Mouse (Mus musculus): ENCODE measurements around the gene Tspan13.

Gene Tspan13

GRCm38 (mm10) chr12:36042348-36042778, at the start of gene Tspan13:
Tspan13 (minus strand) TSS chr12:36042500.
- peak; percentile 82 for DNase-seq (ENCODE audit: low spot score)

GRCm38 (mm10) chr12:36091964-36092363, 49.7 kb upstream of the Tspan13 start:
- no peak for DNase-seq (ENCODE audit: low spot score)

- DNase-seq (ENCODE audit: low spot score), result no peak
Observed at GRCm38 (mm10) chr12:36089221-36089620, 46.9 kb upstream of the Tspan13 start.

- no peak for DNase-seq (ENCODE audit: low spot score)
Observed at GRCm38 (mm10) chr12:36088804-36089203, 46.5 kb upstream of the Tspan13 start.

- DNase-seq (ENCODE audit: low spot score), result no peak
Observed at GRCm38 (mm10) chr12:36085380-36085779, 43.1 kb upstream of the Tspan13 start.

- DNase-seq (ENCODE audit: low spot score), result no peak
Observed at GRCm38 (mm10) chr12:36078101-36078899, 36.0 kb upstream of the Tspan13 start.

- no peak for DNase-seq (ENCODE audit: low spot score)
Observed at GRCm38 (mm10) chr12:36072860-36073259, 30.6 kb upstream of the Tspan13 start.

- no peak for DNase-seq (ENCODE audit: low spot score)
Observed at GRCm38 (mm10) chr12:36070231-36070630, 27.9 kb upstream of the Tspan13 start.

- no peak for DNase-seq (ENCODE audit: low spot score)
Observed at GRCm38 (mm10) chr12:36067538-36067937, 25.2 kb upstream of the Tspan13 start.

- no peak for DNase-seq (ENCODE audit: low spot score)
Observed at GRCm38 (mm10) chr12:36065911-36066310, 23.6 kb upstream of the Tspan13 start.

- no peak for DNase-seq (ENCODE audit: low spot score)
Observed at GRCm38 (mm10) chr12:36057699-36058098, 15.4 kb upstream of the Tspan13 start.

- DNase-seq (ENCODE audit: low spot score), result no peak
Observed at GRCm38 (mm10) chr12:36050276-36050675, 8.0 kb upstream of the Tspan13 start.

GRCm38 (mm10) chr12:36047593-36047992, 5.3 kb upstream of the Tspan13 start:
- no peak for DNase-seq (ENCODE audit: low spot score)

GRCm38 (mm10) chr12:36046196-36046595, 3.9 kb upstream of the Tspan13 start:
- DNase-seq (ENCODE audit: low spot score), result no peak

GRCm38 (mm10) chr12:36044691-36045090, 2.4 kb upstream of the Tspan13 start:
- DNase-seq (ENCODE audit: low spot score), result no peak

GRCm38 (mm10) chr12:36041703-36042347, 475 bp downstream of the Tspan13 start:
- no peak for DNase-seq (ENCODE audit: low spot score)

- no peak for DNase-seq (ENCODE audit: low spot score)
Observed at GRCm38 (mm10) chr12:36041281-36041589, 1.1 kb downstream of the Tspan13 start.

GRCm38 (mm10) chr12:36040571-36041280, 1.6 kb downstream of the Tspan13 start:
- DNase-seq (ENCODE audit: low spot score), result no peak

- DNase-seq (ENCODE audit: low spot score), result no peak
Observed at GRCm38 (mm10) chr12:36039541-36040084, 2.7 kb downstream of the Tspan13 start.

- no peak for DNase-seq (ENCODE audit: low spot score)
Observed at GRCm38 (mm10) chr12:36036776-36037175, 5.5 kb downstream of the Tspan13 start.

- no peak for DNase-seq (ENCODE audit: low spot score)
Observed at GRCm38 (mm10) chr12:36036121-36036520, 6.2 kb downstream of the Tspan13 start.

GRCm38 (mm10) chr12:36035501-36035900, 6.8 kb downstream of the Tspan13 start:
- DNase-seq (ENCODE audit: low spot score), result no peak

GRCm38 (mm10) chr12:36032419-36032818, 9.9 kb downstream of the Tspan13 start:
- DNase-seq (ENCODE audit: low spot score), result no peak
